Mouse (Mus musculus): Measurements from ENCODE around the gene Mif4gd.
A peak's percentile ranks its signal among the peaks of the same experiment; 100 is the strongest.

The Mif4gd gene

GRCm38 (mm10) chr11:115613138-115613945, 573 bp upstream of the Mif4gd start:
- DNase-seq (ENCODE audit: low spot score), result no peak

DNA sequence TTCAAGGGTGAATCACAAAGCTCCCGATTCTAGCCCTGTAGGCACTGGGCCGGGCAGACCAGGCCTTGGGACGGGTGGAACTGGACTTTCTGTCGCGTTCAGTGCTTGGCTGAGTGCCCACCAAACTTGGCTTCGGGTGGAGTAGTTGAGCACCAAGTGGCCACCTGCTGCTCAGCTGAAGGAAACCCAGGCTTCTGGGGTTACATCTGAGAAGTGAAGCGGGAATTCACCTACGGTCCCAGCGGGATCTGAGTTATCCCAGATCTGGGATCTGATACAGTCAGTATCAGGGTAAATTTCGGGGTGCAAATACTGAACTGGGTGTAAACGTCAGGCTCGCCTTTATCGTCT, 735 bp downstream of the Mif4gd start:
- peak; percentile 73 for DNase-seq (ENCODE audit: low spot score)

DNA sequence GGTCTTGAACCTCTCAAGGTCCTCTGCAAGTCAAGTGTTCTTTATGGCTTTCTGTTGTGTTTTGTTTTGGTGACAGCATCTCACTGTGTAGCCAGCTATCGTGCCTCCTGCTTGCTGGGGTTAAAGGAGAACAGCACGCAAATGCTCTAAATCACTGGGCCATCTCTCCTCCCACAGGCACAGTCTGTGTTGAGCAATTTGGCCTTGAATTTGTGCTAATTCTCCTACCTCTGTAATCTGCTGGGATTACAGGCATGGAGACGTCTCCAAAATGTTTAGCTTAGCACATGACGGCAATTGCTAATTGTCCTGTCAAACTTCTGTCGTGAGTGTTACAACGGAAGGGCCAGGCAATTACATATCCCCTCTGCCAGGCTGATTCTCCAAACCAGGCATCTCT, 1.6 kb downstream of the Mif4gd start:
- no peak for DNase-seq (ENCODE audit: low spot score)

GRCm38 (mm10) chr11:115609576-115609975, 3.2 kb downstream of the Mif4gd start:
- no peak for DNase-seq (ENCODE audit: low spot score)

DNA sequence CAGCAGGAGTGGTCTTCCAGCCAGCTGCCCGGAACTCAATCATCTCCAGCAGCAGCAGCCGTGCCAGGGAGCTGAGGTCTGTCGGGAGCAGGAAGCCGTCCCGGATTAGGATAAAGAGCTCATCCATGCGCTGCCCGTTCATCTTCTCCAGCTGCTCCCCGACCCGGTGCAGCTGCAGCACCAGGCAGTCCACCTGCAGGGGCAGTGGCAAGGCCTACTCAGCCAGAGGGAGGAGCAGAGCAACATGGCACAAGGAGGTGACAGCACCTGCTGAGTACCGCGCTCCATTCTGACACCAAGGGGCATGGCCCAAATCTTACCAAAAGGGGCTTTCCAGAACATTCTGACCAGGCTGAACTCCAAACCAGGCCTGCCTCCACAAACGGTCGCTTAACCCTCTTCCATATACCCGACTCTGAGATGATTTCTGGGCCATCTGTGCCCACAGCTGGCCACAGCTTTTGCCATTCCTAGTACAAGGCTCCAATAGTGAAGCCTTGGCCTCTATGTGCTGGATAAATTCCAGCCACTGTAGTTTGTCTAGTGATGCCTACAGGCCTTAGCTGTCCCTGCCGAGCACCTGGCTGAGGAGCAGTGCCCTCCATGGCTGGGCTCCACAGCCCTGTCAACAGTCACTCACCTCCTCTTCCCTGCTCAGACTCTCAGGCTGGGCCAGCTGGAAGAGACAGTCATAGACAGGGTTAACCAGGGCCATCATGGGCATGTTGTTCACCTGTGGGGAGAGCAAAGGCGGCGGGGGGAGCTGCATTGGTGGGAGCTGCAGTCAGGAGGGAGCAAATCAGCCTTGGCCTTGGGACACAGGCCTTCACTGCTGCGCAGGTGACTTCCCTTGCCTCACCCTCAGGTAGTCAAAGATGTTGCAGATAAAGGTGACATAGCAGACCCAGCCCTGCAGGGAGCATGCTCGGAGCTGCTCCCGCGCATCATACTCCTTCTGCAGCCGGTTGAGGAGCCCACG, 4.1 kb downstream of the Mif4gd start:
- no peak for DNase-seq (ENCODE audit: low spot score)

GRCm38 (mm10) chr11:115606733-115607132, 6.0 kb downstream of the Mif4gd start:
- no peak for DNase-seq (ENCODE audit: low spot score)

GRCm38 (mm10) chr11:115604304-115604696, 8.5 kb downstream of the Mif4gd start:
- no peak for DNase-seq (ENCODE audit: low spot score)

- DNase-seq (ENCODE audit: low spot score), result peak; percentile 90
These were observed 9.1 kb downstream of the Mif4gd start, which contains the start of the genes Mrps7 and Gga3 for GRCm38 (mm10) chr11:115603476-115604303. Mrps7 (plus strand) TSS chr11:115603925. Gga3 (minus strand) TSS chr11:115604051.

DNA sequence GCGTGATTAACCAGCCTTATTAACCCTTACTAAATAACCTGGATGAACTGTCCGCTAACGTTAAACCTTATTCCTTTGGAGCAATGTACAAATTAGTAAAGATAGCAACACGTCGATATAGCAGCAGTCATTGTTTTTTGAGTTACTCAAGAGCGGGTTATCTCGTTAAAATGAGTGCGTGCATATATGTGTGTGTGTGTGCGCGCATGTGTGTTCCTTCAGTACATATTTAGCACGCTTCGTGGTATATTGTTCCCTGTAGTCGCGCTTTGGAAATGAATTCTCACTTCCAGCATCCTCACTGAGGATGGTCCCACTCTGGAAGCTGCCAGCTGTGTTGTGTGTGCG, 9.7 kb downstream of the Mif4gd start:
- no peak for DNase-seq (ENCODE audit: low spot score)

- DNase-seq (ENCODE audit: low spot score), result no peak
These were observed 11.6 kb downstream of the Mif4gd start for GRCm38 (mm10) chr11:115601174-115601573.

GRCm38 (mm10) chr11:115600743-115601142, 12.0 kb downstream of the Mif4gd start:
- DNase-seq (ENCODE audit: low spot score), result no peak

GRCm38 (mm10) chr11:115599722-115600121, 13.0 kb downstream of the Mif4gd start:
- DNase-seq (ENCODE audit: low spot score), result no peak

DNA sequence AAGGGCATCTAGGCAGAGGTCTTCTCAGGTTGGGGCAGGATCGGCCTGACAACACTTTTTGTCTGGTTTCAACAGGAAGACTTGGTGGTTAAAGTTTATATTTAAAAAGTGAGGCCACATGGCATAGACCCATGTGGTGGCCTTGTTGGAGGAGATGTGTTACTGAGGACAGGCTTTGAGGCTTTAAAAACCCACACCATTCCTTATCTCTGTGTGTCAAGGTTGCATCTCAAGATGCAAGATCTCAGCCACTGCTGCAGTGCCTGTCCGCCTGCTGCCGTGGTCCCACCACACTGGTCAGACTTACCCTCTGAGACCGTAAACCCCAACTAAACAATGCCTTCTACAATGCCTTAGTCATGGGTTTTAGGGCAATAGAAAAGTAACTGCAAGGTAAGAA, 14.5 kb downstream of the Mif4gd start:
- DNase-seq (ENCODE audit: low spot score), result no peak

DNA sequence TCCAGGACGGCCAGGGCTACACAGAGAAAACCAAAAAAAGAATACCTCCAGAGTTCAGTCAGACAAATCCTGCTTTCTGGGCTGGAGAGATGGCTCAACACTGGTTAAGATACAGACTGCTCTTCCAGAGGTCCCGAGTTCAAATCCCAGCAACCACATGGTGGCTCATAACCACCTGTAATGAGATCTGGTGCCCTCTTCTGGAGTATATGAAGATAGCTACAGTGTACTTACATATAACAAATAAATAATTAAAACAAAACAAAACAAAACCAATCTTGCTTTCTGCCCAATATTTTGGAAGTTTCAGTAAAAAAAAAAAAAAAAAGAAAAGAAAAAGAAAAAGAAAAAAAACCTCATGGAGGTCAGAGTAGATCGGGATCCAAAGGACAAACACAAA, 17.6 kb downstream of the Mif4gd start:
- no peak for DNase-seq (ENCODE audit: low spot score)

DNA sequence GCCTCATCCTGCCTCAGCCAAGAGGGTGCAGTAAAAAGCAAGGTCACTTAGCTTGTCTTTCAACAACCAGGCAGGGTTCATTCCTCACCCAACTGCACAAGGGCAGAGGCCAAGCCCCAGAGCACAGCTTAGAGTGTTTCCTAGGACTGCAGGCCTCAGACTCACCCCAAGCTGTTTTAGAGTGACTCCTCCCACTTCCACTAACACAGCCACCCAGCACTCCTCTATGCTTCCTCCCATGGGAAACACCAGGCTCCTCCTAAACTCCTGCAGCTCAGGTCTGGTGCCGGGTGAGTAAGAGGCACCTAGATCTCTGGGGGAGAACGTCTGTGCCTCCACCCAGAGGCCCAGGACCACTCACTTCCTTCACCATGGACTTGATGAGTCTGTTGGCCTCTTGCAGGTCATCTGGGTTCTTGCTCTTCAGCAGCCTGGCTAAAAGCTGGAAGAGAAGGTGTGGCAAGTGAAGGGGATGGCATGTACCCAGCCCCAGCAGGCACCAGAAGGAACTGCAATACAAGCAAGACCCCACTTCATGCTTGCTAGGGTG, 22.2 kb downstream of the Mif4gd start:
- DNase-seq (ENCODE audit: low spot score), result no peak

- no peak for DNase-seq (ENCODE audit: low spot score)
These were observed 24.8 kb downstream of the Mif4gd start for GRCm38 (mm10) chr11:115587984-115588383.

- no peak for DNase-seq (ENCODE audit: low spot score)
These were observed 26.4 kb downstream of the Mif4gd start for GRCm38 (mm10) chr11:115586403-115586802.

DNA sequence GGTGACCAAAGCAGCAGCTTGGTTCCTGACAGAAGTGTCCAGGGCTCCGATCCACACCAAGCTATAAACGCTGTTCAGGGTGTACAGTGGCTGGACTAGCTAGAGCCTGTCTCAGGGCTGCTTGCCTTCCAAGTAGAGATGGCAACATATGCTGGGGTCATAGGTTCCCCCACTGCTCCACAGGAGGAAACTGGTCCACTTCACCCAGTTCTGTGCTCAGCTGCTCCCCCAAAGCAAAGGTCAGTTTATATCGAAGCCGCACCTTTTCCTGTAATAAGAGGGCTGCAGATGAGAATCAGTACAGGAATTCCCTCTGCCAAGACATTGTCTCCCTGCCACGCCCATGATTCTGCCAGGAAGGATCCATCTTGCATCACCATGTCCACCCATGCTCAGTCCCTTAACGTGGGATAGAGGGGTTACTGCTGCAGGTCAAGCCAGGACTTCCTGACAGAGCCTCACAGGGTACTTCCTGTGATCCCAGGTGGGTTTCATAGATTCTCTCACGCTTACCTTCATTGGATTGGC, 27.1 kb downstream of the Mif4gd start:
- DNase-seq (ENCODE audit: low spot score), result no peak

GRCm38 (mm10) chr11:115584376-115585073, 28.2 kb downstream of the Mif4gd start:
- no peak for DNase-seq (ENCODE audit: low spot score)

- DNase-seq (ENCODE audit: low spot score), result no peak
These were observed 29.7 kb downstream of the Mif4gd start for GRCm38 (mm10) chr11:115582913-115583606.
